Mouse (Mus musculus) E14TG2a.4 (cell line): Measurements from ENCODE around the gene Hdgf.

Source experiments
- CTCF ChIP-seq: conservative IDR thresholded peaks from 2 replicates; pipeline ENCODE4 v1.5.1; 2014; ENCODE audit warnings: low read length
- NANOG ChIP-seq: IDR thresholded peaks from 2 replicates; pipeline ENCODE4 v1.6.1; 2014; ENCODE audit warnings: borderline replicate concordance, low read length, mixed read lengths

DNA sequence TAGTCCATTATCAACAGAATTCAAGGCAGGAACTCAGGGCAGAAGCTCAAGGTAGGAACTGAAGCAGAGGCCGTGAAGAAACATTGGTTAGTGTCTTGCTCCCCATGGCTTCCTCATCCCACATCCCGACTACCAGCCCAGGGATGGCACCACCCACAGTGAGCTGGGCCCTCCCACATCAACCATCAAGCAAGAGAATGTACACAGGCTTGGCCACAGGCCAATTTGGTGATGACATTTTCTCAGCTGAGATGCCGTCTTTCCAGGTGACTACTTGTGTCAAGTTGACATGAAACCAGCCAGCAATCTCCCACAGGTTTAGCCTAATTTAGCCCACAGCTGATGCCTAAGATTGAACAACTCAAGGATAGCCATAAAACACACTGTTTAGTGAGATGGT is 6.9 kb upstream of the Hdgf start:
- TF ChIP-seq CTCF (no peak), NANOG (no peak)
